Mouse (Mus musculus) adrenal gland, postnatal 4 days (tissue): ENCODE measurements around the gene Gpr141. TPM values are rescaled to one million over a fixed set of nuclear protein-coding genes. Genes with fewer than 3 reads are reported as not detected.

Experiments
- DNase-seq, 2 experiments: peaks; one replicate each; pipeline ENCODE4 v3.0.0; 2021 to 2022; ENCODE audit warnings: low spot score in 2 of 2, mixed read lengths in 2 of 2
- total RNA-seq, 2 experiments: library from RNA; stranded (reverse); gene quantifications; 2 replicates each; pipeline ENCODE4 v1.2.3; 2021

Gpr141 gene
- total RNA-seq, 2 experiments from 2014 or later, result 0.14 to 0.56 TPM

DNA sequence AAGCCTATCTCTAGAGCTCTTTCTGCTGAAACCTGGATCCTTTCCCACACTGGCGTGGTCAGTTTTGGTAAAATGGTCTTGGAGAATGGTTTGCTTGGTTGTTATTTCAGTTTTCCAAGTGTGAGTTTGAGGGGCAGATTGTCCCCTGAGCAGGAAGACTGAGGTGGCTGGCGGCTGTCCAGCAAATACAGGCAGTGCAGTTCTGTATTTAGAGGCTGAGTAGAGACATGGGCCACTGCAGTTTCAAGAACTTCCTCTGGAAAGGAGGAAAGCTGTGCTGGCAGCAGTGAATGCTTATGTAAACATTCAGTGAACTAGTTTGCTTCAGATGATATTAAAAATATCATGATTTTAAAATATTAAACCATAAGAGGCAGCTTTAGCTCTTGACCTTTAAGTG, 93.2 kb downstream of the Gpr141 start:
- DNase-seq, result no peak

DNA sequence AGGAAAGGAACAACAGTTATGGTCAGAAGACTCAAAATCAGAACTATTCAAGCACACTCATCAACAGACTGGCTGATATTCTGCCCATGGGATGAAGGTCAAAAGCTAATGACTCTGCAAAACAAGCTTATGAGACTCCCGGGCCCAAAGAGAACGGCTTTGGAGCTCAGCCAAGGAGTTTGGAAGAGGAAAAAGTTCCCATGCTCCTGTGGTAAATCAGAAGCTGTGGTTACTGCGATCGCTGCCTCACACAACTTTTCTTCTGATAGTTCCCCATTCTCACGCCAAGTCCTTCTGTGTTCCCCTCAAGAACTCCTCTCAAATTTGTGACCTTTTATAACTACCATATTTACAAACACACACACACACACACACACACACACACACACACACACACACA, 105.1 kb downstream of the Gpr141 start:
- DNase-seq, result no peak

DNA sequence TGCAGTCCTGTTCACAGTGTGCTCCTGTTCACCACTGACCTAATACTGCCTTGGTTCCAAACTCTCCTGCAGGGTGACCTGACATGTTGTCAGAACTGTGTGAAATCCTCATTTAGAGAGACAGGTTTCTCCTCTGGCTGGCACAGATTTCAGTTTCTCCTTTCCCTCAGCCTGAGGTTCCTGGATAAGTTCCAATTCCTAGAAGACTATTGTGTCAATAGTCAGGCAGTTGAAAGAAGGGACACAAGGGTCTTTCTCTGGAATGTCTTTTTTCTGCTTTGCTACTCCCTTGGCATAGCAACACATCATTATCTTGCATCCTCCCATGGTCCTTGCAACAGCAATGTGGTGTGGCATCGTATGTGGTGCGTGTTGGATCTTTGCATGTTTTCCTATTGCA, 106.9 kb downstream of the Gpr141 start:
- no peak for DNase-seq

DNA sequence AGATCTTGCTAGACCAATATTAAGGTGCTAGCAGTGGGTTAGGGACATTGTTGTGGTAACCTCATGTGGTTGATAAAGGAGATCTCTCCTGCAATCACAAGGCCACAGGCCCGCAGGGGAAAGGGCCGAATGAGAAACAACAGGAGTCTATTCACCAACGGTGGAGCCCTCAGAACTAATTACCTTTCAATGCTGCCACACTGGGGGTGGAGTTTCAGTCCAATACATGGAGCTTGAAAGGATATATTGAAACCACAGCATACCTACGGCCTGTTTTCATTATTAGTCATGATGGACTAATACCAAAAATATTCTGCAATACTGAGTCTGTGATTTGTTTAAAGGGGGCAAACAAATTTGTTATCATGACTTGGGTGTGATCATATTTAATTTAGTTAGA, 120.3 kb downstream of the Gpr141 start:
- DNase-seq, result no peak

GRCm38 (mm10) chr13:19701443-19702078, 122.5 kb downstream of the Gpr141 start:
- DNase-seq, result no peak

DNA sequence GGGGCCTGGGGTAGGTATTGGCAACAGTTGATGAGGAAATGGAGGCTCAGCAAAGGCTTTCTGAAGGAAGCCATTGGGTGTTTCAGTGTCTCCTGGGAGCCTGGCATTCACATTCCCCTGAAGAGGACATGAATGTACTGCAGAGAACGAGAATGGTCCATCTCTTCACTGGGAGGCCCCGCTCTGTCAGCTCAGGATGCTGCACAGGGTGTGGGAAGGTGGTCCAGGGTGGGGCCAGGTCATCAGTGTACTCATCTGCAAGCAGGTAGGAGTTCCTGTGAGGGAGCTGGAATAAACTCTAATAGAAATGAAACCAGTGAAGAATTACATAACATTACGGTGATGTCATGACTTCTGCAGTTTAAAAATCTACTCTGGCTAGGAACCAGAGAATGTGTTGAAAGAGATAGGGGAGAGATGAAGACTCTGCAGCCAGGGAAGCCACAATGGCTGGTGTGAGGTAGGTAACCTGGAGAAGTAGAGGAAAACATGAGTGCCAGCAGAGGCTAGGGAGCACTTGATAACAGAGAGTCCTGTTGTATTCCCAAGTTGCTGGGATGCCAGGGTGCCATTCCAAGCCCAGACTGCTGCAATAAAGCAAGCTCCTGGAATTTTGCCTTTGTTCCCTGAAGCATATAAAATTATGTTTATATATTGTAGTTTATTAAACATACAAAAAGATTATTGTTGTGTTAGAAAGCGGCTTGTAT, 123.2 kb downstream of the Gpr141 start:
- no peak for DNase-seq

Other genes starting within 250 kb of the Gpr141 start
- 10 to 100 TPM; 18.1 to 20.4 TPM for gene Epdr1, start 204.3 kb downstream of the Gpr141 start, total RNA-seq
- 1 to 10 TPM; 3.6 to 5.1 TPM for gene Sfrp4, start 201.2 kb downstream of the Gpr141 start, total RNA-seq
- not detected for gene Nme8, start 126.5 kb downstream of the Gpr141 start, total RNA-seq